Mouse (Mus musculus) induced T-regulatory cell, adult 2 months (primary cell): ENCODE measurements around the gene Dpm2.

Experiments used
- DNase-seq: peaks from one replicate; pipeline ENCODE4 v3.0.0-alpha.2; 2012; ENCODE audit warnings: low read depth

Gene Dpm2

GRCm38 (mm10) chr2:32547380-32547779 is 23.3 kb upstream of the Dpm2 start:
- DNase-seq, result no peak

- peak; percentile 36 for DNase-seq
These were observed 22.5 kb upstream of the Dpm2 start for GRCm38 (mm10) chr2:32547964-32548739.

- DNase-seq, result no peak
These were observed 21.5 kb upstream of the Dpm2 start for GRCm38 (mm10) chr2:32549171-32549570.

GRCm38 (mm10) chr2:32549764-32550163 is 20.9 kb upstream of the Dpm2 start:
- no peak for DNase-seq

- DNase-seq, result no peak
These were observed 19.4 kb upstream of the Dpm2 start for GRCm38 (mm10) chr2:32551236-32551635.

GRCm38 (mm10) chr2:32553592-32554148 is 17.0 kb upstream of the Dpm2 start:
- peak; percentile 80 for DNase-seq

GRCm38 (mm10) chr2:32555484-32555883 is 15.2 kb upstream of the Dpm2 start:
- DNase-seq, result no peak

- DNase-seq, result no peak
These were observed 14.6 kb upstream of the Dpm2 start for GRCm38 (mm10) chr2:32556019-32556418.

GRCm38 (mm10) chr2:32559570-32559969 is 11.1 kb upstream of the Dpm2 start:
- DNase-seq, result no peak

- DNase-seq, result peak; percentile 87
These were observed 4.1 kb upstream of the Dpm2 start for GRCm38 (mm10) chr2:32566536-32567063.

GRCm38 (mm10) chr2:32568149-32568548 is 2.5 kb upstream of the Dpm2 start:
- no peak for DNase-seq

GRCm38 (mm10) chr2:32568941-32569340 is 1.7 kb upstream of the Dpm2 start:
- no peak for DNase-seq

GRCm38 (mm10) chr2:32572196-32572595 is 1.5 kb downstream of the Dpm2 start:
- DNase-seq, result no peak

GRCm38 (mm10) chr2:32574497-32574896 is 3.8 kb downstream of the Dpm2 start, which contains the start of gene Pip5kl1:
Gene Pip5kl1, plus strand, starts transcription at chr2:32574797.
- no peak for DNase-seq

- peak; percentile 88 for DNase-seq
These were observed 4.4 kb downstream of the Dpm2 start for GRCm38 (mm10) chr2:32574901-32575585.

GRCm38 (mm10) chr2:32575586-32576160 is 5.0 kb downstream of the Dpm2 start, which contains the start of gene 9430097D07Rik:
Gene 9430097D07Rik, minus strand, starts transcription at chr2:32575684.
- DNase-seq, result peak; percentile 89

- DNase-seq, result no peak
These were observed 5.9 kb downstream of the Dpm2 start for GRCm38 (mm10) chr2:32576532-32576931.

- no peak for DNase-seq
These were observed 7.7 kb downstream of the Dpm2 start for GRCm38 (mm10) chr2:32578146-32579046.

- DNase-seq, result peak; percentile 57
These were observed 10.9 kb downstream of the Dpm2 start for GRCm38 (mm10) chr2:32581450-32582095.
